Mouse (Mus musculus) neural tube, embryonic 14.5 days (tissue): ENCODE data around the gene Rusc1. TPM values are rescaled to one million over a fixed set of nuclear protein-coding genes. Genes with fewer than 3 reads are reported as not detected.

Experiments used
- ATAC-seq: fragments of 200-750 bp; cut with Nextera tagmentation; 2 replicates; pipeline ENCODE4 v1.8.0; 2017; ENCODE audit warnings: low read depth, mild to moderate bottlenecking, moderate TSS enrichment, moderate library complexity
- H3K27ac ChIP-seq: fragments of 300-500 bp; sonication (generic); 2 replicates; pipeline ENCODE4 v1.5.1; 2014; ENCODE audit warnings: low read depth, mild to moderate bottlenecking, control low read depth, low read length, moderate library complexity, mixed read lengths
- H3K27me3 ChIP-seq: fragments of 300-500 bp; sonication (generic); 2 replicates; pipeline ENCODE4 v1.6.1; 2014; ENCODE audit warnings: low read length; ENCODE audit not compliant: control insufficient read depth, insufficient read depth
- H3K36me3 ChIP-seq: fragments of 300-500 bp; sonication (generic); 2 replicates; pipeline ENCODE4 v1.6.1; 2014; ENCODE audit warnings: low read length, mixed read lengths; ENCODE audit not compliant: control insufficient read depth, insufficient read depth
- H3K4me1 ChIP-seq: fragments of 300-500 bp; sonication (generic); 2 replicates; pipeline ENCODE4 v1.6.1; 2014; ENCODE audit warnings: low read length; ENCODE audit not compliant: control insufficient read depth, insufficient read depth
- H3K4me2 ChIP-seq: fragments of 300-500 bp; sonication (generic); 2 replicates; pipeline ENCODE4 v1.6.1; 2014; ENCODE audit warnings: mild to moderate bottlenecking, low read depth, low read length, control low read depth
- H3K4me3 ChIP-seq: fragments of 300-500 bp; sonication (generic); 2 replicates; pipeline ENCODE4 v1.5.1; 2014; ENCODE audit warnings: low read depth, low read length, control low read depth, mixed read lengths
- H3K9ac ChIP-seq: fragments of 300-500 bp; sonication (generic); replicated peaks from 2 replicates; pipeline ENCODE4 v1.6.1; 2014; ENCODE audit warnings: low read depth, mild to moderate bottlenecking, control low read depth, low read length, mixed read lengths
- H3K9me3 ChIP-seq: fragments of 300-500 bp; sonication (generic); 2 replicates; pipeline ENCODE4 v1.6.1; 2016; ENCODE audit warnings: low read length; ENCODE audit not compliant: control insufficient read depth
- WGBS: fragments of 180-500 bp; shearing (Covaris S2); extraction: QIAGEN DNeasy Blood & Tissue Kit; methylation state at CpG from one replicate; pipeline ENCODE4 v1.1.7; 2014; 5-methylcytosine and 5-hydroxymethylcytosine counted together
- polyA plus RNA-seq: library from polyadenylated mRNA; unstranded; fragments of >200 nt; fragmentation: Nextera tagmentation; extraction: Ambion mirVana; gene quantifications from 2 replicates; pipeline ENCODE4 v1.2.1, GENCODE M21; 2014

Gene Rusc1
- polyA plus RNA-seq, 1 experiment from 2014 or later, result 96.7 TPM

- no peaks in the 10 kb centered on the region for H3K27me3 ChIP-seq
- H3K4me1 ChIP-seq, result no peaks in the 10 kb centered on the region
- ATAC-seq, result no peak
- WGBS, result 78% methylated on average over 3 of the region's 3 CpGs
- no peaks in the 10 kb centered on the region for H3K9me3 ChIP-seq
- H3K4me2 ChIP-seq, result no peak overlapping the region
- H3K36me3 ChIP-seq, result peaks cover 66% of the 10 kb centered on the region
- H3K9ac ChIP-seq, result no peak overlapping the region
- no peak overlapping the region for H3K4me3 ChIP-seq
- no peak overlapping the region for H3K27ac ChIP-seq
Observed at GRCm38 (mm10) chr3:89058783-89059182, 34.3 kb downstream of the Rusc1 start.

- Histone ChIP-seq H3K36me3 (peaks cover 62% of the 10 kb centered on the region), H3K27me3 (no peaks in the 10 kb centered on the region), H3K4me3 (no peak overlapping the region), H3K27ac (no peak overlapping the region), H3K4me2 (no peak overlapping the region), H3K4me1 (no peaks in the 10 kb centered on the region), H3K9me3 (no peaks in the 10 kb centered on the region), H3K9ac (no peak overlapping the region)
- ATAC-seq, result no peak
- 97% methylated on average over 9 of the region's 9 CpGs for WGBS
Observed at GRCm38 (mm10) chr3:89058361-89058760, 34.8 kb downstream of the Rusc1 start.

GRCm38 (mm10) chr3:89043359-89043758 lies 49.8 kb downstream of the Rusc1 start:
- no peak overlapping the region for H3K27ac ChIP-seq
- no peaks in the 10 kb centered on the region for H3K4me1 ChIP-seq
- H3K9me3 ChIP-seq, result no peaks in the 10 kb centered on the region
- WGBS, result 98% methylated on average over 4 of the region's 4 CpGs
- ATAC-seq, result no peak
- H3K4me2 ChIP-seq, result no peak overlapping the region
- H3K27me3 ChIP-seq, result no peaks in the 10 kb centered on the region
- H3K9ac ChIP-seq, result no peak overlapping the region
- no peak overlapping the region for H3K4me3 ChIP-seq
- peaks cover 50% of the 10 kb centered on the region for H3K36me3 ChIP-seq

Other genes starting within 250 kb of the Rusc1 start
- 49.3 and 50.7 TPM in 2 replicates for gene Msto1, start 179.3 kb downstream of the Rusc1 start, polyA plus RNA-seq
- gene Ash1l, start 142.7 kb downstream of the Rusc1 start, polyA plus RNA-seq, result 27.1 and 27.9 TPM in 2 replicates
- gene Dap3, start 142.1 kb downstream of the Rusc1 start, polyA plus RNA-seq, result 142 and 149 TPM in 2 replicates
- gene Gm43738, start 7.8 kb upstream of the Rusc1 start, polyA plus RNA-seq, result not detected in 2 replicates
- gene Fdps, start 8.6 kb upstream of the Rusc1 start, polyA plus RNA-seq, result 378 and 453 TPM in 2 replicates
- 0.66 TPM in 1 of 2 replicates, not detected in the other for gene Pklr, start 42.8 kb upstream of the Rusc1 start, polyA plus RNA-seq
- gene Hcn3, start 66.9 kb upstream of the Rusc1 start, polyA plus RNA-seq, result 25.4 and 28.7 TPM in 2 replicates
- 17.5 and 19.6 TPM in 2 replicates for gene Clk2, start 71.5 kb upstream of the Rusc1 start, polyA plus RNA-seq
- gene Scamp3, start 84.2 kb upstream of the Rusc1 start, polyA plus RNA-seq, result 126 and 153 TPM in 2 replicates
- 38.5 and 41.7 TPM in 2 replicates for gene Fam189b, start 89.8 kb upstream of the Rusc1 start, polyA plus RNA-seq
- gene Gba, start 109.6 kb upstream of the Rusc1 start, polyA plus RNA-seq, result 41.5 and 49.7 TPM in 2 replicates
- gene Thbs3, start 121.9 kb upstream of the Rusc1 start, polyA plus RNA-seq, result 34.7 and 36.6 TPM in 2 replicates
- gene Mtx1, start 133.8 kb upstream of the Rusc1 start, polyA plus RNA-seq, result 147 and 151 TPM in 2 replicates
- 0.90 and 1.4 TPM in 2 replicates for gene Muc1, start 135.7 kb upstream of the Rusc1 start, polyA plus RNA-seq
- 206 and 240 TPM in 2 replicates for gene Krtcap2, start 152.7 kb upstream of the Rusc1 start, polyA plus RNA-seq
- 61.6 and 70.7 TPM in 2 replicates for gene Trim46, start 153.0 kb upstream of the Rusc1 start, polyA plus RNA-seq
- 69.6 and 84.4 TPM in 2 replicates for gene Dpm3, start 166.0 kb upstream of the Rusc1 start, polyA plus RNA-seq
- gene Slc50a1, start 177.3 kb upstream of the Rusc1 start, polyA plus RNA-seq, result 36.7 and 39.8 TPM in 2 replicates
- 6.8 and 10.5 TPM in 2 replicates for gene Efna1, start 187.8 kb upstream of the Rusc1 start, polyA plus RNA-seq
- 85.7 and 96.9 TPM in 2 replicates for gene Efna3, start 229.7 kb upstream of the Rusc1 start, polyA plus RNA-seq
- 4.3 and 6.1 TPM in 2 replicates for gene Efna4, start 244.7 kb upstream of the Rusc1 start, polyA plus RNA-seq